Mouse (Mus musculus): ENCODE data around the gene Macf1. TPM values are rescaled to one million over a fixed set of nuclear protein-coding genes. Genes with fewer than 3 reads are reported as not detected.
"Not testable (repeated sequence)": the region's sequence is repeated elsewhere in the genome, so short reads cannot be mapped to it uniquely, and the experiment has no call there.

Macf1 gene
- total RNA-seq, 2 experiments from 2014 or later: 224 to 229 TPM

- no peak for DNase-seq
Measured at GRCm38 (mm10) chr4:123543691-123544090, 140.5 kb downstream of the Macf1 start.

- DNase-seq: peak; percentile 70 to 83
Measured at GRCm38 (mm10) chr4:123535271-123535670, 148.9 kb downstream of the Macf1 start.

- no peak for DNase-seq
Measured at GRCm38 (mm10) chr4:123532001-123532400, 152.2 kb downstream of the Macf1 start.

GRCm38 (mm10) chr4:123530976-123531375 lies 153.2 kb downstream of the Macf1 start:
- no peak for DNase-seq

- peak in 1 of 2 experiments; percentile 56 for DNase-seq
Measured at GRCm38 (mm10) chr4:123529230-123529629, 154.9 kb downstream of the Macf1 start.

GRCm38 (mm10) chr4:123527607-123528010 lies 156.6 kb downstream of the Macf1 start:
- peak; percentile 53 to 56 for DNase-seq

- no peak for DNase-seq
Measured at GRCm38 (mm10) chr4:123526779-123527280, 157.3 kb downstream of the Macf1 start.

GRCm38 (mm10) chr4:123524746-123525145 lies 159.4 kb downstream of the Macf1 start:
- no peak for DNase-seq

- not testable (repeated sequence) for DNase-seq
Measured at GRCm38 (mm10) chr4:123520123-123520522, 164.0 kb downstream of the Macf1 start.

- DNase-seq: no peak
Measured at GRCm38 (mm10) chr4:123515673-123516072, 168.5 kb downstream of the Macf1 start.

GRCm38 (mm10) chr4:123510201-123510600 lies 174.0 kb downstream of the Macf1 start:
- no peak for DNase-seq

- peak; percentile 24 to 45 for DNase-seq
Measured at GRCm38 (mm10) chr4:123489086-123489485, 195.1 kb downstream of the Macf1 start.

- DNase-seq: peak; percentile 32 to 55
Measured at GRCm38 (mm10) chr4:123479991-123480390, 204.2 kb downstream of the Macf1 start.

GRCm38 (mm10) chr4:123478655-123479433 lies 205.3 kb downstream of the Macf1 start:
- no peak for DNase-seq

GRCm38 (mm10) chr4:123465799-123466198 lies 218.4 kb downstream of the Macf1 start:
- DNase-seq: peak; percentile 31 to 70

GRCm38 (mm10) chr4:123460595-123461272 lies 223.4 kb downstream of the Macf1 start:
- DNase-seq: peak; percentile 32 to 38

GRCm38 (mm10) chr4:123454871-123455640 lies 229.1 kb downstream of the Macf1 start:
- DNase-seq: peak; percentile 52 to 61

- peak in 1 of 2 experiments; percentile 37 for DNase-seq
Measured at GRCm38 (mm10) chr4:123453729-123454128, 230.4 kb downstream of the Macf1 start.

GRCm38 (mm10) chr4:123451991-123452390 lies 232.2 kb downstream of the Macf1 start:
- DNase-seq: no peak

- DNase-seq: no peak
Measured at GRCm38 (mm10) chr4:123449304-123449703, 234.9 kb downstream of the Macf1 start.

- DNase-seq: peak; percentile 56 to 59
Measured at GRCm38 (mm10) chr4:123448015-123448414, 236.1 kb downstream of the Macf1 start.

- peak; percentile 42 to 57 for DNase-seq
Measured at GRCm38 (mm10) chr4:123447251-123447650, 236.9 kb downstream of the Macf1 start.
